Mouse (Mus musculus) midbrain, embryonic 14.5 days (tissue): ENCODE measurements around the gene Gm15557. TPM values are rescaled to one million over a fixed set of nuclear protein-coding genes. Genes with fewer than 3 reads are reported as not detected.
A peak's percentile ranks its signal among the peaks of the same experiment; 100 is the strongest.

Experiments
- ATAC-seq: fragments of 200-750 bp; cut with Nextera tagmentation; 2 replicates; pipeline ENCODE4 v1.8.0; 2017; ENCODE audit warnings: moderate number of reproducible peaks, moderate library complexity; ENCODE audit not compliant: low FRiP score, low TSS enrichment
- DNase-seq: peaks from one replicate; pipeline ENCODE4 v3.0.0-alpha.2; 2015
- H3K27ac ChIP-seq: fragments of 300-500 bp; sonication (generic); replicated peaks from 2 replicates; pipeline ENCODE4 v1.5.1; 2014; ENCODE audit warnings: mild to moderate bottlenecking, low read depth, low read length, moderate library complexity
- H3K27me3 ChIP-seq: fragments of 300-500 bp; sonication (generic); 2 replicates; pipeline ENCODE4 v1.6.1; 2014; ENCODE audit warnings: low read length, control low read depth, mixed read lengths; ENCODE audit not compliant: control insufficient read depth, insufficient read depth
- H3K36me3 ChIP-seq: fragments of 300-500 bp; sonication (generic); 2 replicates; pipeline ENCODE4 v1.6.1; 2014; ENCODE audit warnings: low read length, control low read depth; ENCODE audit not compliant: control insufficient read depth, insufficient read depth
- H3K4me1 ChIP-seq: fragments of 300-500 bp; sonication (generic); 2 replicates; pipeline ENCODE4 v1.6.1; 2014; ENCODE audit warnings: mild to moderate bottlenecking, antibody characterized with exemption, low read length, control low read depth; ENCODE audit not compliant: control insufficient read depth, insufficient read depth
- H3K4me2 ChIP-seq: fragments of 300-500 bp; sonication (generic); 2 replicates; pipeline ENCODE4 v1.6.1; 2014; ENCODE audit warnings: mild to moderate bottlenecking, low read length, moderate library complexity
- H3K4me3 ChIP-seq: fragments of 300-500 bp; sonication (generic); replicated peaks from 2 replicates; pipeline ENCODE4 v1.5.1; 2014; ENCODE audit warnings: low read depth, low read length
- H3K9ac ChIP-seq: fragments of 300-500 bp; sonication (generic); replicated peaks from 2 replicates; pipeline ENCODE4 v1.6.1; 2014; ENCODE audit warnings: mild to moderate bottlenecking, low read length, moderate library complexity
- H3K9me3 ChIP-seq: fragments of 300-500 bp; sonication (generic); 2 replicates; pipeline ENCODE4 v1.6.1; 2016; ENCODE audit warnings: low read length, control low read depth, mixed read lengths; ENCODE audit not compliant: control insufficient read depth
- WGBS: fragments of 180-500 bp; shearing (Covaris S2); extraction: QIAGEN DNeasy Blood & Tissue Kit; methylation state at CpG from one replicate; pipeline ENCODE4 v1.1.7; 2014; 5-methylcytosine and 5-hydroxymethylcytosine counted together
- polyA plus RNA-seq: library from polyadenylated mRNA; unstranded; fragments of >200 nt; fragmentation: Nextera tagmentation; extraction: Ambion mirVana; gene quantifications from 2 replicates; pipeline ENCODE4 v1.2.1, GENCODE M21; 2014

Gene Gm15557
- polyA plus RNA-seq, 1 experiment from 2014 or later = not detected

- ATAC-seq = no peak
- H3K9me3 ChIP-seq = no peaks in the 10 kb centered on the region
- no peak overlapping the region for H3K4me2 ChIP-seq
- no peak overlapping the region for H3K9ac ChIP-seq
- no peak overlapping the region for H3K27ac ChIP-seq
- no peaks in the 10 kb centered on the region for H3K27me3 ChIP-seq
- 3% methylated on average over 7 of the region's 7 CpGs for WGBS
- H3K4me1 ChIP-seq = peaks cover 13% of the 10 kb centered on the region; the same call in 1 of the 2 replicates
- H3K4me3 ChIP-seq = no peak overlapping the region
- DNase-seq = peak; percentile 81
- no peaks in the 10 kb centered on the region for H3K36me3 ChIP-seq
These were observed 5.5 kb downstream of the Gm15557 start for GRCm38 (mm10) chr2:155946069-155946468.

GRCm38 (mm10) chr2:155946499-155946898 lies 6.0 kb downstream of the Gm15557 start:
- Histone ChIP-seq H3K27me3 (no peaks in the 10 kb centered on the region), H3K27ac (no peak overlapping the region), H3K4me3 (no peak overlapping the region), H3K36me3 (no peaks in the 10 kb centered on the region), H3K4me1 (peaks cover 13% of the 10 kb centered on the region; the same call in 1 of the 2 replicates), H3K9me3 (no peaks in the 10 kb centered on the region), H3K9ac (no peak overlapping the region), H3K4me2 (no peak overlapping the region)
- ATAC-seq (no peak), DNase-seq (peak; percentile 11)
- WGBS = 3% methylated on average over 4 of the region's 4 CpGs

GRCm38 (mm10) chr2:155947390-155948002 lies 7.0 kb downstream of the Gm15557 start:
- H3K27me3 ChIP-seq = no peaks in the 10 kb centered on the region
- H3K9me3 ChIP-seq = no peaks in the 10 kb centered on the region
- peaks cover 13% of the 10 kb centered on the region; the same call in 1 of the 2 replicates for H3K4me1 ChIP-seq
- ATAC-seq (no peak), DNase-seq (no peak)
- no peak overlapping the region for H3K4me2 ChIP-seq
- H3K27ac ChIP-seq = no peak overlapping the region
- H3K9ac ChIP-seq = no peak overlapping the region
- WGBS = 72% methylated on average over 5 of the region's 5 CpGs
- no peaks in the 10 kb centered on the region for H3K36me3 ChIP-seq
- no peak overlapping the region for H3K4me3 ChIP-seq

GRCm38 (mm10) chr2:155949362-155949761 lies 8.8 kb downstream of the Gm15557 start:
- Histone ChIP-seq H3K9me3 (no peaks in the 10 kb centered on the region), H3K4me3 (no peak overlapping the region), H3K27me3 (no peaks in the 10 kb centered on the region), H3K9ac (no peak overlapping the region), H3K4me1 (0 out of 2 replicates have a peak, but pooled peaks cover 5% of the 10 kb centered on the region), H3K4me2 (no peak overlapping the region), H3K36me3 (no peaks in the 10 kb centered on the region), H3K27ac (no peak overlapping the region)
- 23% methylated on average over 6 of the region's 6 CpGs for whole genome bisulfite sequencing
- ATAC-seq (no peak), DNase-seq (peak; percentile 53)

- H3K9me3 ChIP-seq = no peaks in the 10 kb centered on the region
- ATAC-seq = no peak
These were observed 11.5 kb downstream of the Gm15557 start for GRCm38 (mm10) chr2:155952006-155952405.

GRCm38 (mm10) chr2:155956134-155957059 lies 15.9 kb downstream of the Gm15557 start, which contains the start of gene Cep250:
Gene Cep250, plus strand, starts transcription at chr2:155956458.
- WGBS = under 1% methylated on average over 59 of the region's 59 CpGs
- H3K27me3 ChIP-seq = no peaks in the 10 kb centered on the region

More at GRCm38 (mm10) chr2:155952006-155952405, 11.5 kb downstream of the Gm15557 start:
- Histone ChIP-seq H3K27ac (no peak overlapping the region), H3K4me3 (no peak overlapping the region), H3K27me3 (no peaks in the 10 kb centered on the region), H3K4me2 (no peak overlapping the region), H3K9ac (no peak overlapping the region), H3K4me1 (no peaks in the 10 kb centered on the region; the same call in 1 of the 2 replicates), H3K36me3 (no peaks in the 10 kb centered on the region)
- peak; percentile 84 for DNase-seq

GRCm38 (mm10) chr2:155959981-155960380 lies 19.5 kb downstream of the Gm15557 start:
- no peaks in the 10 kb centered on the region for H3K27me3 ChIP-seq
- no peaks in the 10 kb centered on the region for H3K9me3 ChIP-seq
- H3K9ac ChIP-seq = no peak overlapping the region
- H3K4me1 ChIP-seq = peaks cover 5% of the 10 kb centered on the region; the same call in 1 of the 2 replicates
- H3K27ac ChIP-seq = no peak overlapping the region
- 93% methylated on average over 5 of the region's 5 CpGs for WGBS
- ATAC-seq = no peak
- DNase-seq = no peak
- no peak overlapping the region for H3K4me2 ChIP-seq
- no peak overlapping the region for H3K4me3 ChIP-seq
- peaks cover 23% of the 10 kb centered on the region for H3K36me3 ChIP-seq

More at GRCm38 (mm10) chr2:155956134-155957059, 15.9 kb downstream of the Gm15557 start, which contains the start of gene Cep250:
- Histone ChIP-seq H3K9me3 (no peaks in the 10 kb centered on the region), H3K4me3 (peak within 1 kb of the TSS; percentile 91), H3K36me3 (no peaks in the 10 kb centered on the region), H3K27ac (peak within 1 kb of the TSS; percentile 87), H3K4me1 (peaks cover 5% of the 10 kb centered on the region; the same call in 1 of the 2 replicates), H3K4me2 (peak within 1 kb of the TSS; percentile 75), H3K9ac (peak within 1 kb of the TSS; percentile 91)
- DNase-seq (peak; percentile 95), ATAC-seq (peak; percentile 95)

- 70% methylated on average over 10 of the region's 10 CpGs for WGBS
- peaks cover 36% of the 10 kb centered on the region for H3K36me3 ChIP-seq
These were observed 21.3 kb downstream of the Gm15557 start for GRCm38 (mm10) chr2:155961862-155962261.

More at GRCm38 (mm10) chr2:155961862-155962261, 21.3 kb downstream of the Gm15557 start:
- Histone ChIP-seq H3K4me1 (peaks cover 5% of the 10 kb centered on the region; the same call in 1 of the 2 replicates), H3K27me3 (no peaks in the 10 kb centered on the region), H3K9ac (no peak overlapping the region), H3K9me3 (no peaks in the 10 kb centered on the region), H3K4me3 (no peak overlapping the region), H3K4me2 (no peak overlapping the region), H3K27ac (no peak overlapping the region)
- DNase-seq = no peak
- no peak for ATAC-seq
